Mouse (Mus musculus) gastrocnemius, adult 18-20 months (tissue): ENCODE data around the gene Clec2d. TPM values are rescaled to one million over a fixed set of nuclear protein-coding genes. Genes with fewer than 3 reads are reported as not detected.
"Not testable (repeated sequence)": the region's sequence is repeated elsewhere in the genome, so short reads cannot be mapped to it uniquely, and the experiment has no call there.

ENCODE experiments used
- DNase-seq: peaks from one replicate; pipeline ENCODE4 v3.0.0; 2021; ENCODE audit warnings: low spot score
- long read RNA-seq, 2 experiments: library from polyadenylated mRNA; stranded (forward); transcript quantifications; one replicate each; pipeline ENCODE4 v2.0.0; 2021
- total RNA-seq, 2 experiments: library from RNA; stranded (reverse); gene quantifications; 2 replicates each; pipeline ENCODE4 v1.2.3; 2021

The Clec2d gene
- total RNA-seq: 10 to 100 TPM; 54.9 to 94.0 TPM
- long read RNA-seq, experiment 1: 0 reads
- long read RNA-seq, experiment 2, partial matches to known transcripts: 0 of 1 reads
- long read RNA-seq, experiment 2, other reads (novel, unspliced or antisense): 0 of 1 reads

DNA sequence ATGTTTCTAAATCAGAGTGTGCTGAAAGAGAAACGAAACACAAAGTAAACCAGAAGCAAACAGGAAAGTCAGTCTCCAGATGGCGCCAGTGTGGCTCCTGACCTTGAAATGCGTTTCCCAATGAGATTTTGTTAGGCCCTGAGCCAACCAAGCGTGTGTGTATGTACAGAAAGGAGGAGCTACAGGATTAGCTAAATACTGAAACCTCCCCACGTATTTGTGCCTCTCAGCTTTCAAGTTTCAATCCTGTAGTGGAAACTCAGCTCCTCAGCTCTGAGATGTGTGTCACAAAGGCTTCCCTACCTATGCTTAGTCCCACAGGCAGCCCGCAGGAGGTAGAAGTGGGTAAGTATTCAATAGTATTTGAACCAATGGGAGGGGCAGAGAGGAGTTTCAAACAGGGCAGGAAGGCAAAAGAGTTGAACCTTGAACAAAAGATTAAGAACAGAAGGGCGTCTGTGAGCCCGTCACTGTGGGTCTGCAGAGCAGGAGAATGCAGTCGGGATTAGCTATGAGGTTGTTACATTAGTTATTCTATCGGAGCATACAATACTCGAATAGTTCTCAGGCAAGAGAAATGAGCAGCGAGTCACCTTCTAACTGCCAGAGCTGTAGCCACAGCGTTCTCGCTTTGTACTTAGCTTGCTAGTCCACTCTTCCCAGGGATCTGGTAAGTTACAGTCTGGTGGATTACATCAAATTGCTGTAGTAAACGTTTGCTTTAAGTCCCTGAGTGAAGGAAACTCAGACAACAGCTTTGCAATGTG, at the start of gene Clec2d:
Gene Clec2d, plus strand, starts transcription at position 213 of the 767 bp plus-strand sequence.
- peak; percentile 92 for DNase-seq

DNA sequence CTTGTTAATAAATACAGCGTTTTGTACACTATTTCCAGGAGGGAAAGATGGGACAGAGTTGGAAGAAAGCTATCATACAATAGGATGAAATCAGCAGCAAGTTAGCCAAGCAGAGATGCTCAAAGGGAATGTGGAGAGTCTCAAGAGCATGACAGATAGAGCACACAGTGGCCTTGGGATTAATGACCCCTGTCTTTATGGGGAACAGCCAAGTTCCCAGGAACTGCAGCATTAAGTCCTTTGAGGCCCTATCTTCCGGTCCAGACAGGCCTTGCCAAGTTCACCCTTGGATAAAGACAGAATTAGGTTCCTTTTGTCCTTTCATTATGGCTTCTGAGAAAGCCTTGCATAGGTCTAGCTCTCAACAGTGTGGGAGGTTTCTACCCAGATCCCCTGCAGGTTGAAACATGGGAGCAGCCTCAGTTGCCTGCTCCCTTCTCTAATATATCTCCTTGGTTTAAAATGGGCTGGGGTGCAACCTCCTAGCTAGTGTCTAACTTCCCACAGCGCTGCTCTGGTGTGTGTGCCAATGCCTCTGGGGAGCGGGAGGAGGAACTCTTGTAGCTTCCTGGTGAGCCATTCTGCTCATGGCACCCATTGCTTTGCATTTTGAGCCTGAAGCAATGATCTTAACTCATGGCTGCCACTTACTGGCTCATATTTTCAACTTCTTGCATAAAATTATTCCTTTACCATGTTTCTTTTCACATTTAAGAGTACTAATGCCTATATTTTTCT, 47.6 kb upstream of the Clec2d start:
- DNase-seq: no peak

DNA sequence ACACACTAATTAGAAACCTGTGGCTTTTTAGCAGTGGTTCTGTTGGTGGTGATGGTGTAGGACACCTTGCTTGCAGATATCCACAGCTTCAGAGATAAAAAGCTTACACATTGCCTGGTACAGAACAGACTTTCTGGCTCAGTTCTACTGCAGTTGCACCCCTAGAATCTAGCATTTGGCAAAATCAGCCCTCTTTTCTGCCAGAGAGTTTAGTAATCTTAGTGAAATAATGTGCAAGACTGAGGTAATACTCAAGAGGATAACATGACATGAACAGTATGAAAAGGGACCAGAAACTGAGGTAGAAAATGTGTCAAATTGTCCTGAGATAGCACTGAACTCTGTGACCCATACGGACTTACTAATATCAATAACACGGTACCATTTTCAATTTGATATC, 33.6 kb upstream of the Clec2d start:
- DNase-seq: peak; percentile 80

DNA sequence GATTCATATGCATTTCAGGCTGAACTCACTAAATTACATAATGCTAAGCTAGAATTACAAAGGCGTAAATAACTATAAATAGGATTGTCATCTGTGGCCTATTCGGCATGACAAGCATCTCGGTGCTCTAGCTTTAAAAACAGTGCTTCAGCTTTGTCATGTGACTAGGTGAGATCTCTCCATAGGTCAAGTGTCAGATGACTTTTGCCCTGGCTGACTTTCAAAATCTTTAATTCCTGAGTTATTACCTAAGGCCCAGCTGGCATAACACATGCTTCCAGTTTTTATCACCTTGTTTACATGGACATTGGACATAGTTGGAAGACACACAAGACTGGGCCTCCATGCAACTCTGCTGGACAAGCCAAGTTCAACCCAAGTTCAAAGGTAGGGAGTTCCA, 20.3 kb upstream of the Clec2d start:
- peak; percentile 76 for DNase-seq

DNA sequence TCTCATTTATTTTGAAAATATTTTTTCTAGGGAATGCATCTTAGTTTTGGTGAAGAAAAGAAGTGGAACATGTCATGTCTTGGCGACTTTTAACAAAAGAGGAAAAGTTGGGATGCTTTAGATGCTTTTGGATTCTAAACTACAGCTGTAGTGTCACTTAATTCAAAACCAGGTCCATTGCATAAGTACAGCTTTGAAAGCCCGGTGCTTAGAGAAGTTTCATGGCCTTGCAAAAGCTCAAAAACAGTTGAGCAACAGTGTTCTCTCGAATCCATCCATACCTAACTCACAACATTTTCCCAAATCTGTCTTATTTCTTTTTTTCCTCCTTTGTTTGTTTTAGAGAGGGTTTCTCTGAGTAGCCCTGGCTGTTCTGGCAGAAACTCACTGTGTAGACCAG, 19.3 kb upstream of the Clec2d start:
- no peak for DNase-seq

DNA sequence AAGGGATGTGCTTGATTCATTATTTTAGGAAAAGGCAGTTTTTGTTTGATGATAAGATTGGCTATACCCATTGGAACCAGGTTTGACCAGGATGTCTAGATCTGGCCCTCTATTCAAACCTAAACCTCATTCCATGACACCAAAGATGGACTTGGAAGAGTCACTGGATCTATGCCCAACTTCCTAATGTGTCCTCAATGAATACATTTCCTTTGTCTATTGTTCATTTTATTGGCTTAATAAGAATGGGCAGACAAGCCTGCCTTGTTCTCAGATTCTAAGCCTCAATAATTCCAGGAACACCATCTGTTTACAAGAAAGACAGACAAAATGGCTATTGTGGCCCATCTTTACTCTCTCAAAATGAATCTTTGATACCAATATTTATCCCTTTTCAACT, 18.5 kb upstream of the Clec2d start:
- DNase-seq: no peak

DNA sequence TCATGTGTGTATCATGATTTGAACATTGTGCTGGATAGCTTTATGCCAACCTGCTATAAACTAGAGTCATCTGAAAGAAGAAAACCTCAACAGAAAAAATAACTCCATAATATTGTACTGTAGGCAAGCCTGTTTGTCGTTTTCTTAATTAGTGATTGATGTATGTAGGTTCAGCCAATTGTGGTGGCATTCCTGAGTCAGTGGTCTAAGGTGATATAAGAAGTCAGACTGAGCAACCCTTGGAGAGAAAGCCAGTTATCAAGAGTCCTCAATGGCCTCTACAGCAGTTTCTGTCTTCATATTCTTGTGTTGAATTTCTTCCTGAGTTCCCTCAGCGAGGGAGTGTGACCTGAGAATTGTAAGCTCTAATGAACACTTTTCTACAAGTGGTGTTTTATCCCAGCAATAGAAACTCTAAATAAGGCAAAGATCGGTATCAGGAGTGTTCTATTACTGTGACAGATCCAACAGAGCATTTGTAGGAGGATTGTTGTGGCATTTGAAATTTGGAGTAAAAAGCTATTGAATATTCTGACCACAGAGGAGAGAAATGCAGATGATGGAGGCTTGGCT, 17.7 kb upstream of the Clec2d start:
- no peak for DNase-seq

DNA sequence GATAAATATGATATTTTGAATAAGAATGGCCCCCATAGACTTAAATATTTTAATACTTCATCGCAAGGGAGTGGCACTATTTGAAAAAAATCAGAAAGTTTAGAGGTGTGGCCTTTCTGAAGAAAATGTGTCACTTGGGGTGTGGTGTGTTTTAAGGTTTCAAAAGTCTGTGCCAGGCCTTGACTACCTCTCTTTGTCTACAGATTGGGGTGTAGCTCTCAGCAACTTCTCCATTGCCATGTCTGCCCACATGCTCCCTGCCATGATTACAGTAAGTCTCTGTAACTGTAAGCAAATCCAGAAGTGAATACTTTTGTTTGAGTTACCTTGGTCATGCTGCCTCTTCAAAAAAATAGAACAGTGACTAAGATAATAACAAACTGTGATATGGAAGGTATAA, 16.8 kb upstream of the Clec2d start:
- DNase-seq: no peak

DNA sequence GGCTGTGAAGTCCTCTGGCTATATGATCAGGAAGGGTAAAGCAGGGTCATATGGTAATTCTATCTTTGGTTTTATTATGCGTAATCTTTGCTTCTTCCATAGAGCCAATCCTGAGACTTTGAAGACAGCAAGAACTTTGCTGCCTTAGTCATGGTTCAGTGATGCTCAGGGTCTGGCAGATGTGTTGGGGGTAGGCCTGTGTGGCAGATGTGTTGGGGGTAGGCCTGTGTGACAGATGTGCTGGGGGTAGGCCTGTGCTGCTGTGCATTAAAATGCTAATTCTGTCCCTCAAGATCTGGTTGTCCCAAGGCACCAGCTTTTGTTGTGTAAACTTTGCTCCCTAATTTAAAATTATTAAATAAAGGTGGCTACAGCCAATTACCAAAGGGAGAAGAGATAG, 9.5 kb upstream of the Clec2d start:
- no peak for DNase-seq

DNA sequence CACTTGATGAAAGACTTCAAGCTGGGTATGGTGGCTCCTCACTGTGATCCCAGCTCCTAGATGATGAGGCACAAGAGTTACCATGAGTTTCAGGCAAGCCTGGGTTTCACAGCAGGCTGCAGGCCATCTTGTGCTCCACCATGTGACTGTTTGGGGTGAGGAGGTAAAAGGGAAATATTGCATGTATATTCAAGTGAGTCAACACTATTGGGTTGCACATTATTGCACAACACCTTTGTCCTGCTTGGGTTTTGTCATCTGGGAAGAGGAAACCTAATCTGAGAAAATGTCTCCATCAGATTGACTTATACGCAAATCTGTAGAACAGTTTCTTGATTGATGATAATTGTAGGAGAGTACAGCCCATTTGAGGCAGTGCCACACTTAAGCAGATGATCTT, 8.7 kb upstream of the Clec2d start:
- DNase-seq: no peak

DNA sequence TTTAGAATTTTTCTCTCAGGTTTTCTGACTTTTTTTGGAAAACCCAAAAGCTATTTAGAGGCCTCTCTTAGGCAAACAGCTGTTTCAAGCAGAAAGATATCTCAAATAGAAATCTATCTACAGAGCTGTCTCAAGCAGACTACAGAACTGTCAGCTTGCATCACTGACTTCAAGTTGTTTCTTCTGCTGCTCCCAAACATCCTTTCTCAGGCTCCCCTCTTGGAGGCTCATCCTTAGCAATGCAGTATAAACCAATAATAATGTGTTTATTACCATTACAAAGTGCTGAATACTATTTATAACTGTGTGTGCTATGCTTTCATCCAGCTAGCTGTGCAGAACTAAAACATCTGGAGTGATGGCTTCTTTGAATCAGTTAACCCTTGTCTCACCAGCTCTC, 5.6 kb upstream of the Clec2d start:
- DNase-seq: no peak

DNA sequence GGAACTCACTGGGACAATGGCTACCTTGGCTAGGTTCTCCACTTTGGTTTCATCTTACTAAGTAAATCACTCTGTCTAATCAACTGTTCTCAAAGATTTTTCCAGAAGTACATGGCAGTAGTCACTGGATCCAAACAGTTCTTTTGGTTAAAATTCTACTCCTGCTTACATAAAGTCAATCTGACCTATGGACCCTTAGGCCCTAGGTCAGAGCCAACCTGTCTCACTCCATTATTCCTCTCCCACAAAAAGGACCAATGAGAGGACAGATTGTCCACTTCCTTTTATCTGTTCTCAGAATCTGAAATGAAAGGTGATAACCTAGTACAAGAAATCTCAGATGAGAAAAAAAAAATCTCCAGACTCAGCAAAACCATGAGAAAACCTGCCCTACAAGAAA, 4.8 kb upstream of the Clec2d start:
- DNase-seq: no peak

DNA sequence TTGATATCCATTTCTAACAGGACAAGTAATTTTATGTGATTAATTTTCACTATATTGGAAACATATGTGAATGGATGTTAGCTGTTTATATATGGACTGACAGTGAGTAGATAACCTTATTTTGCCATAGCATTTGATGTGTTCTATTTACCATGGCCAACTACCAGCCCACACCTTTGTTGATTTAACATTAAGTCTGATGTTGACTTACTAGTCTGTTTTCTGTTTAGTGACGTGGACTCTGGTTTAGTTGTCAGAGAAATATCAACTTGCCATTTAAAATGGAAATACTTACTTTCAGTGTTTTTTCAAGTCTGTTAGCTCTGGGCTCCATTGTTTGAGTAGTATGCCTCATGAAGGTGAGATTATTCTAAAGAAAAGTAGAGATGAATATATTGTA, 3.8 kb upstream of the Clec2d start:
- no peak for DNase-seq

DNA sequence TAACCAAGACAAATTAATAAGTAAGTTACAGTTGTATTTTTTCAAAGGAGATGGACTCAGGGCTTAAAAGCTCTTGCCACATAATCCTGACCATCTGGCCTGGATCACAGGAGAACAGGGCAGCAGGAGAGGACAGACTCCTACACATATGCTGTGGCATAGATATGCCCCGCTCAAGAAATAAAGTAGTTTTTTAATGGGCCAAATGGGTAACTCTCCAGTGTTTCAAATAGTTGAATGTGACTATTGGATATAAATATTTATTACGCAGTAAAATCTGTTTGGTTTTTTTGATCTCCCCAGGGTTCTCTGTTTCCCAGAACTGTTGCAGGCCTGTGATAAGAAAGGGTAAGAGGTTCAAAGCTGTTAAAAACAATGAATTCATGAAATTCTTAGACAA, 1.1 kb upstream of the Clec2d start:
- DNase-seq: no peak

DNA sequence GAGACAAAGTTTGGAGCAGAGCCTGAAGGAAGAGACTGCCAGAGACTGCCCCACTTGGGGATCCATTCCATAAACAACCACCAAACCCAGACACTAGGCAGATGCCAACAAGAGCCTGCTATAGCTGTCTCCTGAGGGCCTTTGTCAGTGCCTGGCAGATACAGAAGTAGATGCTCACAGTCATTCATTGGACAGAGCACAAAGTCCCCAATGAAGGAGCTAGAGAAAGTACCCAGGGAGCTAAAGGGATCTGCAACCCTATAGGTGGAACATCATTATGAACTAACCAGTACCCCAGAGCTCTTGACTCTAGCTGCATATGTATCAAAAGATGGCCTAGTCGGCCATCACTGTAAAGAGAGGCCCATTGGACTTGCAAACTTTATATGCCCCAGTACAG, 584 bp upstream of the Clec2d start:
- DNase-seq: not testable (repeated sequence)

DNA sequence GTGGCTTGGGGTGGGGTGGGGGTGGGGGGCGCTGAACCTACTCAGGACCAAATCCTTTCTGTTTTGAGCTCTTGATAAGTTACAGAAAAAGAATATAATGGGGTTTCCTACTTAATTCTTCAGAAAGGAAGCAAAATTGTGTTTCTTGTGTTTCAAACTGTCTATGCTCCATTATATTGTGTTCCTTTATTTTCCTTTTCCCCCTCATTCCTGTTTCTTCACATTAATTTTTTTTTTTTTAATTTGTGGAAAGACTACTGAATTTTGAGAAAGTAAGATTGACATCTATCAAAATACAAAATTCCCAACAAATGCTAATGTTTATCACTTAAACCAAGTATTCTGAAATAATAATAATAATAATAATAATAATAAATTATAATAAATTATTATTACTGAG, 834 bp downstream of the Clec2d start:
- no peak for DNase-seq

DNA sequence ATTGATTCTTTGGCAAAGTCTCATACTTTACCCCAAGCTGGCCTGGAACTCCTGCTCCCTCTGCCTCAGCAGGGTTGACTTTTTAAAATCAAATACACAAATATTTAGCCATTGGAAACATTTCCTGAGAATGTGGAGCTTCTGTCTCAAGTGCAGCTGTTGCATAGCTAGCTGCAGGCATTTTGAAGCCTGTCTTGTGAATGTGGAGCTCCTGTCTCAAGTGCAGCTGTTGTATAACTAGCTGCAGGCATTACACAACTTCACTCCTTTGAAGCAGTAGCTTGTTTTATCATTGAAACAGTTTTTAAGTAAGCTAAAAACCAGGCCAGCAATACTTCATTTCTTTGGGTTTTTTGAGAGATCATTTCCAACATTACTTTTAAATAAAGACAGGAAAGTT, 1.3 kb downstream of the Clec2d start:
- no peak for DNase-seq

DNA sequence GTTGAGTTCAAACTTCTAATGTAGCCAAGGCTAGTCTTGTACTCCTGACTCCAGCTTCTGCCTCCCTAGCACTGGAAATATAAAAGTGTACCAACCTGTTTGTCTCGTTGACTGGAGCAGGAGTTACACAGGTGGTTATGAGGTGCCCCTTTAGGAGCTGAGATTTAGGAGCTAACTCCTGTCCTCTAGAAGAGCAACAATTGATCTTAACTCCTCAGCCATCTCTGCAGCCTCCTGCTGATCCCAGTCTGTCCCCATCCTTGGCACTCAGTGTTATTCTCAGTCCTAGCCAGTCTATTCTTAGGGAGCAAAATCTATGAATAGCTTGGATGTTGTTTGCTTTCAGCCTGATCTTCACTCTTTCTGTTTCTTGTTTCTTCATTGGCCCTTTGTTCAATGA, 2.1 kb downstream of the Clec2d start:
- no peak for DNase-seq

DNA sequence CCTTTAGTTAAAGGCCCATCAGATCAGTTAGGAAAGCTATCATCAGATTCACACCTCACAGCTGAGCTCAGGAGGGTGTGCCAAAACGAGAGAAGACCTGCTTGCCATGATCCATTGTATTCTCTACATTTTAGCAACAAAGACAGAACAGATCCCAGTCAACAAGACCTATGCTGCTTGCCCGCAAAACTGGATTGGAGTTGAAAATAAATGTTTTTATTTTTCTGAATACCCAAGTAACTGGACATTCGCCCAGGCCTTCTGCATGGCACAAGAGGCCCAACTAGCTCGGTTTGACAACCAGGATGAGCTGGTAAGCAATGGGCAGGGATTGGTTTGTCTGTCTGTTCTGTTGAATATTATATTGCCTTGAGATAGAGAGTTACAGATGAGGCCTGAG, 3.6 kb downstream of the Clec2d start:
- not testable (repeated sequence) for DNase-seq

DNA sequence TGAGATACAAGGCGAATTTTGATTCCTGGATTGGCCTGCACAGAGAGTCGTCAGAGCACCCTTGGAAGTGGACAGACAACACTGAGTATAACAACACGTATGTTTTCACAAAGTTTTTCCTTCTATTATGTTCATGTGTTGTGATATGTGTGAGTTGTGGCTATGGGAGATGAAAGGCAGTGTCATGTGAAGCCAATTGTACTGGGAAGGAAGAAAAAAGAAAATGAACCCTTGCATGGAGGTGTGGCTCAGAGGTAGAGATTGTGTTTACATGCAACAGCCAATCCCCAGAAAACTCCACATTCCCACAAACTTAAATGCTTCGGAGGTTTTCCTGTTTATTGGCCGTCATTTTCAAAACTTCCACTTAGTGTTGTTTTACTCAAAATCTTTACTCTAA, 4.4 kb downstream of the Clec2d start:
- DNase-seq: no peak

DNA sequence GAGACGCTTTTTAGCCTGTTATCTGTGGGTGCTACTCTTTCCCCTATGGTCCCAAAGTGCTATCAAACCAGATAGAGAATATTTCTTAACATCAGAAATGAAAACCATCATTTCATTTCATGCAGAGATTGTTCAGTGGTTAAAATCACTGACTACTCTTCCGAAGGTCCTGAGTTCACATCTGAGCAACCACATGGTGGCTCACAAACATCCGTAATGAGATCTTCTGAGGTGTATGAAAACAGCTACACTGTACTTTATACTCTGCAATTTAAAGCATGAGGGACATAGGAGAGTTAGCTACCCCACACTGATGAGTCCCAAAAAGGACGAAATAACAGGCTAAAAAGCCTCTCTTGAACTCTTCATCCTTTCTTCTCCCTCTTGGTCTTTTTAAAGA, 5.6 kb downstream of the Clec2d start:
- DNase-seq: no peak

DNA sequence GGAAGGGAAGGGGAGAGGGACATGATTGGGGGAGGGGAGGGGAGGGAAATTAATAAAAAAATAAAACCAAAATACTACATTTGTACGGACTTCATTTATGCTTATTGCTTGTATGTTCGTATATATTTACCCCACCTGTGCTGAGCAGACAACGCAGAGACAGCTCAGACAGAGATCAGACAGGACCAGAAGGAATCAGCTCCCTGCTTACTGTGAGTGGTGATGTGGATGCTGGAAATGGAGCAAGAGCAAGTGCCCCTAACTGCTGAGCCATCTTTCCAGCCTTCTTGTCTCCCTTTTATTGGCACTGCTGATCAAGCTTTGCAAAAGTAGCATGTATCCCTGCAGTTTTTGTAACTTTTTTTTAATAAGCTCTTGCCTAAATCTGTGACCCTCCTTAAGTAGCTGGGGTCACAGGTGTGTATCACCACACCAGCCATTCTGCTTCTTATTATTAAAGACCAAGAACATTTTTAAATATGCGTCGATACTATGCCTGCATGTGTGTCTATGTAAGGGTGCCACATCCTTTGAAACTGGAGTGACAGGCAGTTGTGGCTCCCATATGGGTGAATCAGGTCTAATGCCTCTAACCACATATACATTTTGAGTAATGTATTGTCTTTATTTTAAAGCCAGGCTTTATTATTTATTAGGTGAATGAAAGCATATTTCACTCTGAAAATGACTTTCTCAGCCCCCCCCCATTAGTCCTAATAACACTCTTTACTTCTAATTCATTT, 6.2 kb downstream of the Clec2d start:
- DNase-seq: no peak
